Mouse (Mus musculus): ENCODE measurements around the gene S100pbp.

Gene S100pbp

GRCm38 (mm10) chr4:129102133-129102829 lies 87.2 kb downstream of the S100pbp start:
- no peak for DNase-seq (ENCODE audit: inconsistent ontology term)
